Mouse (Mus musculus): ENCODE results near the gene Magi1.
A peak's percentile ranks its signal among the peaks of the same experiment; 100 is the strongest.

Magi1 gene

DNA sequence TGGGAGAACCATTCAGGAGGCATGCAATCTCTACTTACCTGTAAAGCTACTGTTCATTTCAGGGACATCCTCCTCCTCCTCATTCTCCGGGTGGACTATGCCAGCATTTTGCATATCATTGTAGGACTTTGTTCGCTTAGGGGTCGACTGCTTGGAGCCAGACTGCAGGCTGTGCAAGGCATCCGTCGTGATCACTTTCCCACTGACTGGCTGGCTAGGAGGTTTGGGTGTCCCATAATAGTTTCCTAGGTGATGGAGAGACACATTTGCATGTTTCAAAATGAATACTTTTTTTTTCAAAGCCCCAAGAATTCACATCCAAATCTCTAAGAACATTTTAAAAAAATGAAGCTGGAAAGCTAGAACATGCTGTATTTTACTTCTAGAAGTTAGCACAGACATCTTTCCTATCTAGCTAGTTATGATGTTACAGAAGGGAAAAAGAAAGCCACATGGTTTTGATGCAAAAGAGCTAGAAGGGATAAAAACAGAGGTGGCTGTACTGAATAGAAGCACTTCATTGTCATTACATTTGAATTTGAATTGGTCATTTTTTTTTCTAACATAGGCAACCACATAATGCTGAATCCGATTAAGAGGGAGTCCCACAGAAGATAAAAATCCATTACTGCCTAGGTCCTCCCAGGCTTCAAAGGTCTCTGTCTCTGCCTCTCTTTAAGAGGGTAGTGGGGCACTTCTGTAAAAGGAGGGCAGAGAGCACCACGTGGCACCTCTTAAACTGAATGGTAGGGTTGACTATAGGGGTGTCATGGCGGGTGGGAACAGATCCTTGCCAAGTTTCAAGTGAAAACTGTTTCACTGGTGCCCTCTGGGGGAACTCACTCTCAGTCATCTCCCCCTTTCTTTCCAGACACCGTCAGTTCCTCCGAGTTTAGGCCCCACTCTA, 491.2 kb downstream of the Magi1 start:
- DNase-seq: no peak

DNA sequence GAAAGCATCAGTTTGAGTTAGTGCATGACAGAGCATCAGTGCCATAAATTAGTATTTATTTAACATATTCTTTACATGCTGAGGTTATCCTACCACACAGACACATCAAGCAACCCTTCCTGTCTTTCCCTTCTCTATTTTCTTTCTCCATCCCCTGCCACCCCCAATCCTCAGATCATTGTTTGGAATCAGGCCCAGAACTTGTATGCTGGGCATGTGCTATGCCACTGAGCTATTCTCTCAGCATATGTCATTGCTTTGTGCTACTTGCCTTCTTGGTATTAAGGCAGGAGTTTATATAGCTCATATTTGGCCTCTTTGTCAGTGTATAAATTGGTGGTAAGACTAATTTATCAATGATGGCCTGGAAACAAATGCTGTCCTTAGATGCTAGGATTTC, 494.0 kb downstream of the Magi1 start:
- DNase-seq: no peak

DNA sequence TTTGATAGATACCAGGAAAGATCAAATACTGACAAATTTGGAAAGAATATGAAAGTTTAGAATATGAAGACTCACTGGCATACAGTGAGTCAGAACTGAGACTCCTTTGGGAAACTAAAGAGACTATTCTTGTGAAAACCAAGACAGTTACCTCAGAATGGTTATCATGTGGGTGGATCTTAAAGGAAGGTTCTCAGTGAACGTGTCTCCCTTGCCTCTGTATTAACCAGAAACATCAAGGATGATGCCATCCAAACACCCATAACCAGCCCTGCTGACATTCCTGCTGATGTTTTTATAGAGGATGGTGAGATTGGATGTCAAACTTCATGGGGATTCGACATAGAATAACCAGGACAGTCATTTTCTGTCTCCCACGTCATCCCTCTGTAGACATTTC, 496.7 kb downstream of the Magi1 start:
- DNase-seq: no peak

DNA sequence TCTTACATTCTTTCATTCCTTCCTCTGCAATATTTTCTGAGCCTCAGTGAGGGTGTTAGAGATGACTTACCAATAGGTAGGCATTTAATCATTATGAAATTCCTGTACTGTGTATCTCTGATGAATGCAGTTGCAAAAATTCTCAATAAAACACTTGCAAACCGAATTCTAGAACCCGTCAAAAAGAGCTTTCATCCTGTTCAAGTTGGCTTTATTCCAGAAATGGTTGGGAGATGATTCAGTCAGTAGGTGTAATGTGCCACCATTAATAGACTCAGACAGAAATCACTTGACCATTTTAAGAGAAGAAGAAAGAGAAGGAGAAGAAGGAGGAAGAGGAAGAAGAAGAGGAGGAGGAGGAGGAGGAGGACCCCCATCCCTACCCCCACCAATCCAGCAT, 497.5 kb downstream of the Magi1 start:
- no peak for DNase-seq

DNA sequence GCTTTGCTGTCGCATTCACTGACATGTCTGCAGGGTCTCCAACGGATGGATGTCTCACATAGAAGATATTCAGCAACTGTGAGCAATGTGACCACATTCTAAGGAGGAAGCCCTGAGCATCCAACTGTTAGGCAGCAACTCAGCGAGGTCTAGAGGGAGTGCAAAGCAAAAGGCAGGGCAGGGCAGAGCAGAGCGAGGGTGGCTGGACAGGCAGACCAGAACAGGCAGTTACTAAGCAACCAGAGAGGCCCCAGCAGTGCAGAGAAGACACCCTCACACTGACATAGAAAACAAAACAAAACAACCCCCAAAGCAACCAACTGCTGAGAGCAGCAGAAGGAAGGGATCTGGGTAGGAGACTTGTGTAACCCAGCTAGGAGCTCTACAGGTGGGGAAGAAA, 512.6 kb downstream of the Magi1 start:
- no peak for DNase-seq

DNA sequence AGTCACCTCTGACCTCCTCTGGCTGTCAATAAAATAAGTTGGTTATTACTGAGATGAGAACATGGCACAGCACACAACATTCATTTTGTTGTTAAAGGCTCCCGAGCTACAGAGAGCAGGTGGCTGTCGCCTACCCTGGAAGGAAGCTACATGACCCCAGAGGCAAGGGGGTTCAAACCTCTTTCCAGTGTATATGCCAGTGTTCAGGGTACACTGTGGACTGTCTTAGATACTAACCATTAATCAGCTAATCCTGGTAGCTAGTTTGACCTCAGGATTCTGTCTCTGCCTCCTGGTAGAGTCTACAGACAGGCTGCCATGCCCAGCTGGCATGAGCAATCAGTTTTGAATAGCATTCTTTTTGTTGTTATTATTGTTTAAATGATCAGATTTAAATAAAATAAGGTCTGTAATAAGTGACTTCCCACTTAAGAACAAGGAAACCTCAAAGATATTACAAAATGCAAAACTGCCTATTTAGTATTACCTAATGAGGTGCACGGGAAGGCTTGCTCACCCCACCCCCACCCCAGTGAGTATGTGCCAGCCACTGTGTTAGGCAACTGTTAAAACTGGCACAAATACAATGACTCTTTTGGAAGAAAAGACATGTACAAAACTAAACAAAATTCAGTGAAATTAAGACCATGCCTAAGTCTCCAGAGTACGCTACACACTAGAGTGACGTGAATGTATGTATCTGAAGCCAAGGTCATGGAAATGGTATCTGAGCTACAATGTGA, 513.3 kb downstream of the Magi1 start:
- no peak for DNase-seq

DNA sequence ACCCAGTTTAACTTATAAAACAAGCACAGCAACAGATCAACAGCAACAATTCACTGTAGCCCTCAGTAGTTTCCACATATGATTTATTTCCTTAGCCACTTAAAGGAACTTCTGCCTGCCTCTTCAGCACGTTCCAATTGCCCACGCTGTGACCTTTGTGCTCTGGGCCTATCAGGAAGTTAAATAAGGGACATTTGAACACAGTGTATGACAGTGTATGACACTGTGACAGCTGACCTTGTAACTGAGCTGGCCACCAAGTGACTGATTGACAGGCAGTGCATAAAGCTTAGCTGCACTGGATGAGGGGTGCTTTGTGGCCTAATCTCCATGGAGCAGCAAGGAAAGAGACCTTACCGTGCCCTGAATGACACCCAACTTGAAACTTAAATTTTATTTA, 525.6 kb downstream of the Magi1 start:
- DNase-seq: no peak

DNA sequence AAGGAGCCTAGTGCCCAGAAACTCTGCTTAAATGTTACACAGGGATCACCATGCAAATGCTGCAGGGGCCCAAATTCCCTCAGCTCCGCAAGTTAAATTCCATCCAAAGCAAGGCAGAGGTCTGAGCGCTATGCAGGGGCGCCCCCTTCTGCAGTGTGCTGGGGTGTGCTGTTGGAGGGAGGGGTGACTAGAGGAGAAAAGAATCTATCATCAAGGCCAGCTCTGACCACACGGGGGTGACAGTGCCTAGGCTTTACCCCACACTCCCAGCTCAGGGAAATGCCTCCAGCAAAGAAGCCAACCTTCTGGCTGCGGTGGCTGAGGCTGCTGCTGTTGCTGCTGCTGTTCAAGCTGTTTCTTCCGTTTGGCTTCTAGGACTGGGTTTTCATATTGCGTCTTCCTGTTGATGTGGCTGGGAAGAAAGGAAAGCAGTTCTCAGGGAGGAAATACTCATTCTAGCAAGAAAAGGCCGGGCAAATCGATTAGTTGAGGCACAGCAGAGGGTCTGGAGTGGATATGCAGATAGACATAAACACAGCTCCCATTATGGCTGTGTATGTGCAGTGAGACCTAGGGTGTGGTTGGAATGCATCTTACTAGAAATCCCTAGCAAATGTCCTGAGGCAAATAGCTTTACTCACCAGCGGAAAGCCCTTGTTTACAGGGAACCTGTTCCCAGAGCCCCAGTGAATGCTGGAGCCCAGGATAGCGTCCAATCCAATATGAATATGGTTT, 526.2 kb downstream of the Magi1 start:
- peak; percentile 83 for DNase-seq

DNA sequence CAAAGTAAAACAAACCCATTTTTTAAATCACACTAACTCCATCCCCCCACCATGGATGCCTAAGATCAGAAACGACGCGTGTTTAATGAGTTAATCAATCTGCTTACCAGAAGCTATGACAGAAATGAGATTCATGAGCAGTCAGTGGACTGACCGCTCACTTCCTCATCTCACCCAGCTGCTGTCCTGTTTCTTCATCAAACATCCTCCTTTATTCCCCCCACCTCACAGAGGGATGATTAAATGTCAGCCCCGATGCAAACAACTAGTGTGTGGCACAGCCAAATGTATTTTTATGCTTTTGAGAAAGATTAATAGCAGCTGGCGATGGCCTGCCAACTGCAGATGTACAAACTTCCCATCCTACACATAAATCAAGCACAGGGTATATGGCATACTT, 540.6 kb downstream of the Magi1 start:
- no peak for DNase-seq

DNA sequence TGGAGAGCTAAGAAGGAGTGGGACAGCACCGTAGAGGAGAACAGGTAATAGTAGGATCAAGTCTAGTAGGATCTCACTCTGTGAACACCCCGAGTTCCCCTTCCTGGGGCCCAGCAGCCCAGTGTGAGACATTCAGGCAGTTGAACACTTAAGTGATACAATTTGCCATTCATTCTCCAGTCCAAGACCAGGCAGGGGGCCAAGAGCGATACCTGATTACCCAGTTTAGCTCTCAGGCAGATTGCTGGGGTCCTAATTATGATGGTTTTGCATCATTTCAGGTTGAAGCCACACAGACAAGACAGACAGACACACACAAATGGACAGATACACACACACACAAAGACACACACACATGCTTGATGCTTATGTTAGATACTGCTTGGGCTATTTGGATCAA, 543.9 kb downstream of the Magi1 start:
- DNase-seq: no peak

DNA sequence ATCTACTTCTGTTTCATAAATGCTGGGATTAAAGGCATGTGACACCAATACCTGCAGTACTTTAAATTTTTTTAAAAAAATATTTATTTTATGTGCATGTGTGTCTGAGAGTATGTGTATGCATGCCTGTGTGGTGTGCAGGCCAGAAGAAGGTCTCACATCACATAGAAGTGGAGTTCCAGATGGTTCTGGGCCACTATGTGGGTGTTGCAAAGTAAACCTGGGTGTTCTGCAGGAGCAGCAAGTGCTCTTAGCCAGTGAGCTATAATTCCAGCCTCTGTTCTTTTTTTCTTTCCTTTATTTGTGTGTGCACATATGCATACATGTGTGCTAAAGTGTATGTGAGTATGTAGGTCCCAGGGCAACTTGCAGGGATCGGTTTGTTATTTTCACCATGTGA, 546.6 kb downstream of the Magi1 start:
- no peak for DNase-seq

DNA sequence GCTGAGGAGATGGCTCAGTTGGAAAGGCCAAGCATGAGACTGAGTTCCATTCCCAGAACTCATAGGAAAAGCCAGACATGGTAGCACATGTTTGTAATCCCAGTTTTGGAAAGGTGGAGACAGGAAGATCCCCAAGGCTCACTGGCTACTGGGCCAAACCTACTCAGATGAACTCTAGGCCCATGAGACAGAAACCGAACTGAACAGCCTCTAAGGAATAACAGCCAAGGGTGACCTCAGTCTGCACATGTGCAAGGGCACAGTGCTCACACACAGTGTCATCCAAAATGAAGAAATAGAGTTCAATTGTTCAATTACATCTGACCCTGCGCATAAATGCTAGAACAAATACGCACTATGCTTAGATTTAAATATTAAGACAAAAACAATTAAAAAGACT, 547.6 kb downstream of the Magi1 start:
- DNase-seq: no peak

DNA sequence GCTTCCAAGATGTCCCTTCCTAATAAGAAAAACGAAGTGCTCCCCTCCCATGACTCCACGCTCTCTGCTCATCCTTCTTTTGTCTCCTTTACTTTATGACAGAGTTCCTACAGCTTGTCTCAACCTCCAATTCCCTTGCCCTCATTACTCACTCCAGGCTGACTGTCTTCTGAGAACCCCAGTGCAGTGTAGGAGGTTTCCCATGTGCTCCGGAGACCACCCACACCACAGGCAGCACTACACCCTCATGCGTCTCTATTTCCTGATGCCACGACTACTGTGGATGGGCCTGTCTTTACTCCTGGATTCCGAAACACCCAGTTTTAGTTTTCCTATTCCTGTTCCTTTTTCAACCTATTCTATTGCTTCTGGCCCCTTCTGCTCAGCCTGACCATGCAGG, 549.9 kb downstream of the Magi1 start:
- no peak for DNase-seq

DNA sequence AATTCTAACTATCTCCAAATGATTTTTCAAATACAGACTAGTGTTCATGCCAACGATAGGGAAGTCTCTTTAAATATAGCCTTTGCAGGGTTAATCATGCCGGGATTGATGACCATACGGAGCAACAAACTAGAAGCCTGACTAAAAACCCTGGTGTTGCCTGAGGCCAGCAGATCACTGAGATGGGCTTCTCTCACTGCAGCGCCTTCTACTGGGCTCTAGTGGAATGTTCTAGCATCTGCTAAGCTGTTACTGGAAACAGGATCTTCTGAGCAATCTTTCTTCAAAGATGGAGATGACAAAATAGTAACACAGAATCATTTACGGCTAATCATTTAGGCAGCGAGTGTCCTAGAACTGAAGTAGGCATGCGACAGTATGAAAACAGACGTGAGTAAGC, 554.0 kb downstream of the Magi1 start:
- no peak for DNase-seq

DNA sequence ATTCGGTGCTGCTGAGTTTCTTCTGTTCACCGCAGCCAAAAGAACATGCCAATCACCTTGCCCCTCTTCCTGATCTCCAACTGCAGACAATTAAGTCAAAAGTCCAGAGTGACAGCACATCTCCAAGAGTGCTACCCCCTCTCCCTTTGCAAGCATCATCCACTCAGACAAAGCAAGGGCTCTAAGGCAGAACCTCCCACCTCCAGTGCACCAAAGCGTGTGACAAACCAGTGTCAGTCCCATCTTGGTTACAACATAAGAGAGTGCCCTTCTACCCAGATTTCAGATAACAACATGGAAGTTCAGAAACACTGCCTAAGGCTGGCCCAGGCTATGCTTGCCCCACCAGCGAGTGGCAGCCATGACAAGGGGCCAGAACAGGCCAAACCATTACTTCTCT, 554.9 kb downstream of the Magi1 start:
- no peak for DNase-seq

DNA sequence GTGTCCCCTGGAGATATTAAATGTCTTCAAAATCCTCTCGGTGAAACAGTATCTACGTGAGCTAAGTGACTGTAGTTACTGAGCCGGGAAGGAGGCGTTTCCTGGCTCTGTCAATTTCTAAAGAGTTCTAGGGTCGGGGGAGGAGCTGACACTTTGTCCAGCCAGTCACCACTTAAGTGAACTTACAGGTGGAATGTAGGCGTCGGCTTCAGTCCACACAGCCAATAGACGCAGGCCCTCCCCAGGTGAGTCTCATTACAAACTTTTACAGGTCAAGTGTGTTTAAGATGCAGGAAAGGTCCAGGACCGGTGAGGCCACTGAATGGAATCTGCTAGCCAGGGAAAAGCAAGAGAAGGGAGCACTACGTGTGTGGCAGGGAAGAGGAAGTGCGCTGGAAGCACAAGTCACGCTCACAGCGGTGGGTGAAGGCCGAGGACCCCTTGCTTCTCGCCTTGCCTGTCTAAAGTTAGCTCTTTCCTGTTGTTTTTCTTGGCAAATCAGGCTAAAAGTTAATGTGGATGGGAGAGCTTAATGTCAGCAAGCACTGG, 556.0 kb downstream of the Magi1 start:
- DNase-seq: no peak

DNA sequence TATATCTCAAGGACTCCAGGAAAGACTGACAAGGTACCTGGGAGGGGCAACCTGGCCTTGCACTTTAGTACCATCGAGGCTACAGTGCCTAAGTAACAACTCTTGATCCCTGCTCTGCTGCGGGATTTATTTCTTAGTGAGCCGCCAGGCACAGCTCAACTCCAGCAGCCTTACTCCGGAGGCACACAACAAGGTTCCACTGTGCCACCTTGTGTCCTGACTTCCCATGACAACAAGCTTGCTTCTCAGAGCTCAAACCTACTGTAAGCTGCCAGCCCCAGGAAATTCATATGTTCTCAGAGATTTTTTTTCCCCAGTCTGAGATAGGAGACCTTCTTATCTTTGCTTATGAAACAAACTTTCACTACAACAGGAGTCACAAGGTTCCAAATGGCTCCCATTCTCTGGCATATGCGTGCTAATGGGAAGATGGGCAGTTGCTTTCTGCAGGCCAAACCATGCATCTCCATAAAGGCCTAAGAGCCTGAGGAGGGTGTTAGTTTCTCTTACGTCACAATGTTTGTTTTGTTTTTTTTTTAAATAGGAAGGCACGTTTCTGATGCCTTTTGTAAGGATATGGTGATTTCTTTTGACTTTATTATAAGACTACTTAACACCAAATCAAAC, 556.8 kb downstream of the Magi1 start:
- DNase-seq: no peak

DNA sequence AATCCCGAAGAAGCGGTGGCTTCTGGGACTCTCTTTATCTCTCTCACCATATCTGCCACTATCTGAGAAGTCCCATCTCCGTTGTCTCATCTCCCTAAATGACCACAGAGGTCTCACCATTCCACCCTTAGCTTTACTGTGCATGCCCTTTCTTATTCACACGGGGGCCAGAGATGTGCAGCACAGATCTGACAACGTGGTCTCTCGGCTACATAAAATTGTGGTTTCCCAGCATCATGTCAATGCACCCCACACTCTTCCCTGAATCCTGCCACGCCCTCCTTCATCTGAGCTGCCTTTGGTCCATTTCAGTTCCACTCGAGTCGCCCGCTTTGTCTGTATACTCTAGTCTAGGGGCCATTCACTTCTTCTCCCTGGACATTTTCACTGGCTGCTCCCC, 557.6 kb downstream of the Magi1 start:
- no peak for DNase-seq

DNA sequence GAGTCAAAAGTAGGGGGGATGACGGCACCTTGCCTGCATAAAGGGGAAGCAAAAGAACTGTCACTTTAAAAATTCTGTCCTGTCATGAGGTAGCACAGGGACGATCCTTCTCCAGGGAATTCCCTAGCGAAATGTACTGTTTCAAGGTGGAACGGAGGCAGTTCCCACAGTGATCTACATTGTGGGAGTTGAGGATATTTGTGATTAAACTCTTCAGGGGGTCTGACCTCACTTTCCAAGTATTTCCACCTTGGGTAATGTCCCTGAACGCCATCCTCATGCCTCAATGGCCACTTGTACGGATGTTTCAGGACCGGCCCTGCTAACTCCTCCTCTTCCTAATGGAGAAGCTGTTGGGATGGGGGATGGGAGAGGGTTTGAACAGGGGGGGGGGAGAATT, 559.0 kb downstream of the Magi1 start:
- no peak for DNase-seq

DNA sequence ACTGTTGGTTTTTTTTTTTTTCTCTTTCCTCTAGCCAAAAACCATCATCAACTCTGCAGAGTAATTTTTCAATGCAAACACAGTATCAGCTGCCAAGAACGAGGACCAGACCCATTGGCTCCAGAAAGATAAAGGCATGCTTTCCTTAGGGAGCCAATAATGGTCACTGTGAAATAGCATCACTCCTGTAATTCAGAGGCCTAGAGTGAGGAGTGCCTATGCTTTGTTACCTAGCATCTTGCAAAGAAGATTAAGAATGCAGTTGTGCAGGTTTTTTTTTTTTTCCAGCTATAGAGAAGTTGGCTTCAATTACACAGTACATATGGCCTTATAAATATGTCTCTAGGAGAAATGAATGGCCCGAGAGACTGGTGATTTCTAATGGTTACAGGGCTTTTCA, 560.5 kb downstream of the Magi1 start:
- DNase-seq: no peak

DNA sequence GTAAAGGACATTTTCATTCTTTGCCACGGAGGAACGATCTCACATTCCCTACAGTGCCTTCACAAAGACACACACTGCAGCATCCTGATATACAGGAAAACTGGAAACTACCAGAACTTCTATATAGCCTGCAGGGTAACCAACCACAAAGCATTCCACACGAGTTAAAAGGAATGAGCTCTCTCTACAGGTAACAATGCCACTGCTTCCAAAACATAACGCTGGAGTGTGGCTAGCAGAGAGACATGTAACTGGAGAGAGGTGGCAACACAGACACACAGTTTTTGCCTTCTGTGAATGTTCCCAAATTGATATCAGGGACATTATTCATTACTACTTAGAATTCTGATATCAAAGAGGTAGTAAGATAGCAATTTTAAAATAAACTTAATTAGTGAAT, 564.2 kb downstream of the Magi1 start:
- DNase-seq: no peak

DNA sequence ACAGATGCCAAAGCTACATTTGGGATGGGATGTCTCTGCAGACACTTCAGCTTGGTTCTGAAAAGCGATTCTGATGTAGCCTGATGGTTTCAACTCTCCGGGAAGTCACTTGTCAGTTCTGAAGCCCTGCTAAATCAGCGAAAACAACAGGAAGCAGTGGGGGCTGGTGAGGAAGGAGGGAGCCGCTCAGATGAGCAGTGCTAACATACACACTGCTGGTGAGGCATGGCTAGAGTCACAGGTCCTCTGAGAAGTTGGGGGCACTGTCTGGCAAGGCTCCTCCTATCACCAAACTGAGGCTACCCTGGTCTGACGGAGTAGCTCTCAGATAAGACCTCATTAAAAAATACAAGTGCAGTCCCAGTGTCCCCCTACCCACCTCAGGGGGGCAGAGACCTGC, 565.3 kb downstream of the Magi1 start:
- DNase-seq: no peak

DNA sequence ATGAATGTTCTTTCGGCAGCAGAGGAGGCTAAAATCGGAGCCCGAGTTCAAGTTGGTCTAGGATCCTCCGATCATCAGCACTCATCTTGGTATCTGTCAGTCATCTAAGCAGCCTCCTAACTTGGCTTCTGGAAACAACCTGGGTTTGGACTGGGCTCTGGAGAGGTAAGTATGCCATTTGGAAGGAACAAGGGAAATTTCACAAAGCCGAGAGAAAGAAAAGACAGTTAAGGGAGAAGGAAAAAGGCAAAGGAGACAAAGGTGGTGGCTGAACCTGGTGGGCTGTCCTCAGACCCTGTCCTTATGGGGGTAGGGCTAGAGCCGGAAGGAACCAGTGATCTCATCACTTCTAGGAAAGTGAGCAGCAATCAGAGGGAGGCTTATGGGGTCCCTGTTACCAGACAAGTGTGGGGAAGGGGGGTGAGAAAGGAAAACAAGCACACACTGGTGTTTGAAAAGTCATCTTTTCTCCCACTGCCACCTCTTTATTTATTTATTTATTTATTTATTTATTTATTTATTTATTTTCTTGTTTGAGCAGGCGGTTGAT, 565.8 kb downstream of the Magi1 start:
- no peak for DNase-seq

All from right cerebral cortex, postnatal 25 days (tissue).